Mouse (Mus musculus): ENCODE results near the gene Mmp24. TPM values are rescaled to one million over a fixed set of nuclear protein-coding genes. Genes with fewer than 3 reads are reported as not detected.

Mmp24 gene
- total and polyA plus RNA-seq, 2 experiments from 2014 or later: 0.04 to 0.38 TPM

DNA sequence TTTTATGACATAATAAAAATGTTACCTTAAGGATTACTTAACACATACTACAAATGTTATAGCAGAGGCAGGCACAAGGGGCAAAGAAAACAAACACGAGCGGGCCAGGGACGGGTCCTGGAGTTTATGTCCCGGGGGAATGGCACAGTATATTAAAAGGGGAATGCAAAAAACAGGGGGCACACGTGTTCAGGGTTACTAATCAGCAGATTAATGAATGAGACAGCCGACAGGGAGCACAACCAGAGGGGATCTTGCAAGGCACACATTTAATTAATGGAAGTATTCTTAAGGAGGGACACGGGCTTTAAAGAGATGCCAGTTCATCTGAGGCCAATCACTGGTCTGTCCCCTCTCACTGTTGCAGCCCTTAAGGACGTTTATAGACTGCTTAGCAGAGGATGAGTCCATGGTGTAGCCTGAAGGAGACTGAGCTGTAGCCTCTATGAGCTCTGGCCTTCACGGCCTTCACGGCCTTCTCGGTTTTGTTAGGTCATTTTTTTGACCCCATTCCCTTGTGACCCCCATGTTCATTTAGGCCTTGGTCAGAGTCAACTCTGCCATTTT is 88.2 kb downstream of the Mmp24 start:
- Histone ChIP-seq H3K4me2 (ENCODE audit: low read depth, low read length) (no peak overlapping the region), H3K27ac (ENCODE audit: low read depth) (no peak overlapping the region), H3K4me1 (ENCODE audit: control insufficient read depth, insufficient read depth) (no peaks in the 10 kb centered on the region), H3K36me3 (replicated peaks; ENCODE audit: control insufficient read depth, insufficient read depth, low read length) (peaks cover 25% of the 10 kb centered on the region; the same call in 1 of the 2 replicates), H3K9ac (replicated peaks; ENCODE audit: low read depth, low read length) (no peak overlapping the region), H3K9me3 (replicated peaks; ENCODE audit: control insufficient read depth, low read length) (no peaks in the 10 kb centered on the region), H3K27me3 (ENCODE audit: control insufficient read depth, insufficient read depth, low read length) (no peaks in the 10 kb centered on the region), H3K4me3 (ENCODE audit: low read depth, low read length) (no peak overlapping the region)
- TF ChIP-seq EP300 (IDR thresholded peaks at IDR 0.05; ENCODE audit: low read depth) (no peak), CTCF (IDR thresholded peaks at IDR 0.05; ENCODE audit: low read depth) (no peak)
- DNase-seq (ENCODE audit: low spot score) (no peak), ATAC-seq (ENCODE audit: insufficient read depth, low read depth) (no peak)
- 80% methylated on average over 11 of the region's 11 CpGs for WGBS

Other genes starting within 250 kb of the Mmp24 start
- gene Gss, start 182.5 kb upstream of the Mmp24 start, total RNA-seq (2014; rRNA removed; ENCODE audit: low replicate concordance): 32.5 and 52.3 TPM in 2 replicates
- gene Gss, start 182.5 kb upstream of the Mmp24 start, polyA plus RNA-seq (2015; fragmentation: Nextera tagmentation; extraction: Ambion mirVana): 24.8 and 25.9 TPM in 2 replicates
- gene Myh7b, start 164.1 kb upstream of the Mmp24 start, total RNA-seq (2014; rRNA removed; ENCODE audit: low replicate concordance): 17.2 and 48.4 TPM in 2 replicates
- 12.2 and 12.5 TPM in 2 replicates for gene Myh7b, start 164.1 kb upstream of the Mmp24 start, polyA plus RNA-seq (2015; fragmentation: Nextera tagmentation; extraction: Ambion mirVana)
- 83.8 and 84.8 TPM in 2 replicates for gene Trpc4ap, start 83.0 kb upstream of the Mmp24 start, total RNA-seq (2014; rRNA removed; ENCODE audit: low replicate concordance)
- gene Trpc4ap, start 83.0 kb upstream of the Mmp24 start, polyA plus RNA-seq (2015; fragmentation: Nextera tagmentation; extraction: Ambion mirVana): 67.0 and 70.5 TPM in 2 replicates
- gene Edem2, start 45.9 kb upstream of the Mmp24 start, total RNA-seq (2014; rRNA removed; ENCODE audit: low replicate concordance): 9.7 and 18.4 TPM in 2 replicates
- gene Edem2, start 45.9 kb upstream of the Mmp24 start, polyA plus RNA-seq (2015; fragmentation: Nextera tagmentation; extraction: Ambion mirVana): 14.8 and 18.1 TPM in 2 replicates
- not detected in 2 replicates for gene Gm17581, start 39.5 kb upstream of the Mmp24 start, total RNA-seq (2014; rRNA removed; ENCODE audit: low replicate concordance)
- not detected in 2 replicates for gene Gm17581, start 39.5 kb upstream of the Mmp24 start, polyA plus RNA-seq (2015; fragmentation: Nextera tagmentation; extraction: Ambion mirVana)
- gene Procr, start 24.2 kb upstream of the Mmp24 start, total RNA-seq (2014; rRNA removed; ENCODE audit: low replicate concordance): 3.4 and 9.3 TPM in 2 replicates
- 4.0 and 4.7 TPM in 2 replicates for gene Procr, start 24.2 kb upstream of the Mmp24 start, polyA plus RNA-seq (2015; fragmentation: Nextera tagmentation; extraction: Ambion mirVana)
- gene BC029722, start 44.1 kb downstream of the Mmp24 start, total RNA-seq (2014; rRNA removed; ENCODE audit: low replicate concordance): 14.1 and 14.7 TPM in 2 replicates
- gene BC029722, start 44.1 kb downstream of the Mmp24 start, polyA plus RNA-seq (2015; fragmentation: Nextera tagmentation; extraction: Ambion mirVana): 20.9 and 21.4 TPM in 2 replicates
- gene Eif6, start 51.6 kb downstream of the Mmp24 start, total RNA-seq (2014; rRNA removed; ENCODE audit: low replicate concordance): 96.9 and 101 TPM in 2 replicates
- 96.6 and 102 TPM in 2 replicates for gene Eif6, start 51.6 kb downstream of the Mmp24 start, polyA plus RNA-seq (2015; fragmentation: Nextera tagmentation; extraction: Ambion mirVana)
- not detected in 2 replicates for gene Fam83c, start 59.5 kb downstream of the Mmp24 start, total RNA-seq (2014; rRNA removed; ENCODE audit: low replicate concordance)
- gene Fam83c, start 59.5 kb downstream of the Mmp24 start, polyA plus RNA-seq (2015; fragmentation: Nextera tagmentation; extraction: Ambion mirVana): 0.04 TPM in 2 replicates
- gene Uqcc1, start 155.0 kb downstream of the Mmp24 start, total RNA-seq (2014; rRNA removed; ENCODE audit: low replicate concordance): 85.7 and 167 TPM in 2 replicates
- 149 and 167 TPM in 2 replicates for gene Uqcc1, start 155.0 kb downstream of the Mmp24 start, polyA plus RNA-seq (2015; fragmentation: Nextera tagmentation; extraction: Ambion mirVana)
- not detected in 2 replicates for gene Gm15557, start 165.4 kb downstream of the Mmp24 start, total RNA-seq (2014; rRNA removed; ENCODE audit: low replicate concordance)
- not detected in 2 replicates for gene Gm15557, start 165.4 kb downstream of the Mmp24 start, polyA plus RNA-seq (2015; fragmentation: Nextera tagmentation; extraction: Ambion mirVana)
- 0.84 TPM in 1 of 2 replicates, not detected in the other for gene Gdf5, start 170.0 kb downstream of the Mmp24 start, total RNA-seq (2014; rRNA removed; ENCODE audit: low replicate concordance)
- 0.10 and 0.22 TPM in 2 replicates for gene Gdf5, start 170.0 kb downstream of the Mmp24 start, polyA plus RNA-seq (2015; fragmentation: Nextera tagmentation; extraction: Ambion mirVana)
- 3.7 and 9.8 TPM in 2 replicates for gene Cep250, start 181.1 kb downstream of the Mmp24 start, total RNA-seq (2014; rRNA removed; ENCODE audit: low replicate concordance)
- 3.6 and 4.0 TPM in 2 replicates for gene Cep250, start 181.1 kb downstream of the Mmp24 start, polyA plus RNA-seq (2015; fragmentation: Nextera tagmentation; extraction: Ambion mirVana)
- gene 6430550D23Rik, start 232.6 kb downstream of the Mmp24 start, total RNA-seq (2014; rRNA removed; ENCODE audit: low replicate concordance): 0.04 and 0.58 TPM in 2 replicates
- gene 6430550D23Rik, start 232.6 kb downstream of the Mmp24 start, polyA plus RNA-seq (2015; fragmentation: Nextera tagmentation; extraction: Ambion mirVana): 0.10 and 0.65 TPM in 2 replicates
- gene Ergic3, start 232.7 kb downstream of the Mmp24 start, total RNA-seq (2014; rRNA removed; ENCODE audit: low replicate concordance): 73.9 and 94.5 TPM in 2 replicates
- 99.5 and 100 TPM in 2 replicates for gene Ergic3, start 232.7 kb downstream of the Mmp24 start, polyA plus RNA-seq (2015; fragmentation: Nextera tagmentation; extraction: Ambion mirVana)

All from heart, postnatal 0 days (tissue).